Mouse (Mus musculus) left cerebral cortex, adult 2 months (tissue): ENCODE results near the gene C1s2. TPM values are rescaled to one million over a fixed set of nuclear protein-coding genes. Genes with fewer than 3 reads are reported as not detected.
"Not testable (repeated sequence)": the region's sequence is repeated elsewhere in the genome, so short reads cannot be mapped to it uniquely, and the experiment has no call there.

Experiments used
- DNase-seq, 2 experiments: peaks; one replicate each; pipeline ENCODE4 v3.0.0; 2021 to 2022; ENCODE audit warnings: low spot score in 2 of 2, mixed read lengths in 1 of 2; ENCODE audit errors: extremely low spot score in 1 of 2
- H3K27ac ChIP-seq: fragments of 200-600 bp; 2 replicates; pipeline ENCODE4 v1.8.1; 2022
- H3K4me3 ChIP-seq: fragments of 200-600 bp; 2 replicates; pipeline ENCODE4 v1.8.1; 2022
- CTCF ChIP-seq: fragments of 200-600 bp; IDR thresholded peaks from 2 replicates; pipeline ENCODE4 v1.8.1; 2022; ENCODE audit warnings: antibody characterized with exemption, mild to moderate bottlenecking, moderate library complexity
- intact Hi-C: fragments of 180-260 bp; cut with DNase I; formaldehyde crosslinking; loops from one replicate; pipeline ENCODE4 v1.15.1; 2025
- long read RNA-seq, 2 experiments: library from polyadenylated mRNA; stranded (forward); transcript quantifications; one replicate each; pipeline ENCODE4 v2.0.0; 2021; ENCODE audit warnings: borderline mapping rate in 2 of 2
- total RNA-seq, 2 experiments: library from RNA; stranded (reverse); gene quantifications; 2 replicates each; pipeline ENCODE4 v1.2.3; 2021

The C1s2 gene
- total RNA-seq: under 1 TPM; 0.23 to 0.36 TPM
- long read RNA-seq, experiment 1: 0 reads
- long read RNA-seq, experiment 2: 0 reads

GRCm38 (mm10) chr6:124635985-124636384 is at the start of gene C1s2:
Gene C1s2, minus strand, starts transcription at chr6:124636085.
- H3K27ac ChIP-seq, DNase-seq, H3K4me3 ChIP-seq: not testable (repeated sequence)
- intact Hi-C loops: loop anchor here (2.0 kb wide), 1 partner anchor 65 kb away; the partner anchor contains the start of gene C1rb

GRCm38 (mm10) chr6:124683591-124684417 is 47.9 kb upstream of the C1s2 start:
- no peak for DNase-seq
- intact Hi-C loops: no loop called here
- Histone ChIP-seq H3K27ac (no peak overlapping the region; the same call in 1 of the 2 replicates), H3K4me3 (no peak overlapping the region)
- no peak for TF ChIP-seq CTCF

- DNase-seq, H3K4me3 ChIP-seq, intact Hi-C loops, H3K27ac ChIP-seq: not testable (repeated sequence)
These were observed 46.4 kb upstream of the C1s2 start for GRCm38 (mm10) chr6:124682291-124682690.

GRCm38 (mm10) chr6:124679486-124679885 is 43.6 kb upstream of the C1s2 start:
- TF ChIP-seq CTCF: no peak
- H3K4me3 ChIP-seq: no peak overlapping the region
- intact Hi-C loops: no loop called here
- H3K27ac ChIP-seq: no peak overlapping the region; the same call in 1 of the 2 replicates
- DNase-seq: no peak

- no peak for DNase-seq
- H3K27ac ChIP-seq: no peak overlapping the region
- intact Hi-C loops: no loop called here
- no peak overlapping the region for H3K4me3 ChIP-seq
- TF ChIP-seq CTCF: no peak
These were observed 42.9 kb upstream of the C1s2 start for GRCm38 (mm10) chr6:124678769-124679168.

GRCm38 (mm10) chr6:124676171-124676570 is 40.3 kb upstream of the C1s2 start:
- no peak for DNase-seq
- no peak overlapping the region for H3K4me3 ChIP-seq
- intact Hi-C loops: no loop called here
- no peak overlapping the region for H3K27ac ChIP-seq
- no peak for TF ChIP-seq CTCF

GRCm38 (mm10) chr6:124674591-124674990 is 38.7 kb upstream of the C1s2 start:
- TF ChIP-seq CTCF: no peak
- intact Hi-C loops: no loop called here
- Histone ChIP-seq H3K4me3 (no peak overlapping the region), H3K27ac (no peak overlapping the region)
- DNase-seq: no peak

- DNase-seq: peak; percentile 37 to 45
- intact Hi-C loops: loop anchor here (2.0 kb wide), 1 partner anchor 71 kb away; no protein-coding TSS in a partner anchor
- no peak for TF ChIP-seq CTCF
- H3K27ac ChIP-seq: peak overlapping the region; percentile 55; the same call in 1 of the 2 replicates
- no peak overlapping the region for H3K4me3 ChIP-seq
These were observed 37.7 kb upstream of the C1s2 start for GRCm38 (mm10) chr6:124673619-124674018.

- intact Hi-C loops: loop anchor here (2.0 kb wide), 1 partner anchor 73 kb away; no protein-coding TSS in a partner anchor
- no peak for TF ChIP-seq CTCF
- H3K4me3 ChIP-seq: no peak overlapping the region
- no peak for DNase-seq
- no peak overlapping the region; the same call in none of the 2 replicates for H3K27ac ChIP-seq
These were observed 36.2 kb upstream of the C1s2 start for GRCm38 (mm10) chr6:124672100-124672499.

- H3K27ac ChIP-seq: no peak overlapping the region
- H3K4me3 ChIP-seq: no peak overlapping the region
- TF ChIP-seq CTCF: no peak
- intact Hi-C loops: no loop called here
- DNase-seq: no peak
These were observed 34.5 kb upstream of the C1s2 start for GRCm38 (mm10) chr6:124670281-124670900.

GRCm38 (mm10) chr6:124669234-124669859 is 33.5 kb upstream of the C1s2 start:
- intact Hi-C loops: no loop called here
- no peak overlapping the region for H3K27ac ChIP-seq
- no peak for TF ChIP-seq CTCF
- no peak for DNase-seq
- H3K4me3 ChIP-seq: no peak overlapping the region

- no peak for DNase-seq
- no peak for TF ChIP-seq CTCF
These were observed 29.1 kb upstream of the C1s2 start for GRCm38 (mm10) chr6:124665011-124665410.

More at GRCm38 (mm10) chr6:124665011-124665410, 29.1 kb upstream of the C1s2 start:
- Histone ChIP-seq H3K27ac (no peak overlapping the region), H3K4me3 (no peak overlapping the region)
- intact Hi-C loops: no loop called here
